Mouse (Mus musculus) layer of hippocampus, adult 8-10 months (tissue): Measurements from ENCODE around the gene Zfp384. TPM values are rescaled to one million over a fixed set of nuclear protein-coding genes. Genes with fewer than 3 reads are reported as not detected.
"Not testable (repeated sequence)": the region's sequence is repeated elsewhere in the genome, so short reads cannot be mapped to it uniquely, and the experiment has no call there.

Source experiments
- DNase-seq, 2 experiments: peaks; one replicate each; pipeline ENCODE4 v3.0.0; 2022; ENCODE audit warnings: low spot score in 2 of 2
- total RNA-seq, 4 experiments: library from RNA; stranded (reverse); gene quantifications; 2 replicates each; pipeline ENCODE4 v1.2.4; 2022

Zfp384 gene
- total RNA-seq, 4 experiments from 2014 or later: 44.6 to 54.5 (median 50.6) TPM

GRCm38 (mm10) chr6:125009181-125010073 lies 482 bp downstream of the Zfp384 start:
- peak; percentile 51 to 52 for DNase-seq

DNA sequence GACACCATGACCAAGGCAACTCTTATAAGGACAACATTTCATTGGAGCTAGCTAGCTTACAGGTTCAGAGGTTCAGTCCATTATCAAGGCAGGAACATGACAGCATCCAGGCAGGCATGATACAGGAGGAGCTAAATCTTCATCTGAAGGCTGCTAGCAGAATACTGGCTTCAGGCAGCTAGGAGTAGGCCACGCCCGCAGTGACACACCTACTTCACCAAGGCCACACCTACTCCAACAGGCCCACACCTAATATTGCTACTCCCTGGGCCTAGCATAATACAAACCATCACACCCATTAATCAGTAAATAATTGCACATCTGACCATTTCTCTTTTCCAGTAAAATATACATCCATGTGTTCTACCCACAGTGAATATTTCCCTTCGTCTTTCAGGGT lies 8.7 kb downstream of the Zfp384 start:
- DNase-seq: no peak

DNA sequence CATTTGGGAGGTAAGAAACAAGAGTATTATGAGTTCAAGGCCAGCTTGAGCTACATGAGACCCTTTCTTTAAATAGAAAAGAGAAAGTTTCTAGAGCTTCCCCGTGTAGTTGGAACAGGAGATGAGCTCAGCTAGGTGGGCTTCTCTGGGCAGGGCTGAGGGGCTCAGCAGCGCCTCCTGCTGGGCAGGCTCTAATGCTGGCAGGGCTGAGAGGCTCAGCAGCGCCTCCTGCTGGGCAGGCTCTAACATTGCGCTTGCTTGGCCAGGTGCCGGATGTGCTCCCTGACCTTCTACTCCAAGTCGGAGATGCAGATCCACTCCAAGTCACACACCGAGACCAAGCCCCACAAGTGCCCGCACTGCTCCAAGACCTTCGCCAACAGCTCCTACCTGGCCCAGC lies 21.6 kb downstream of the Zfp384 start:
- DNase-seq: not testable (repeated sequence)

DNA sequence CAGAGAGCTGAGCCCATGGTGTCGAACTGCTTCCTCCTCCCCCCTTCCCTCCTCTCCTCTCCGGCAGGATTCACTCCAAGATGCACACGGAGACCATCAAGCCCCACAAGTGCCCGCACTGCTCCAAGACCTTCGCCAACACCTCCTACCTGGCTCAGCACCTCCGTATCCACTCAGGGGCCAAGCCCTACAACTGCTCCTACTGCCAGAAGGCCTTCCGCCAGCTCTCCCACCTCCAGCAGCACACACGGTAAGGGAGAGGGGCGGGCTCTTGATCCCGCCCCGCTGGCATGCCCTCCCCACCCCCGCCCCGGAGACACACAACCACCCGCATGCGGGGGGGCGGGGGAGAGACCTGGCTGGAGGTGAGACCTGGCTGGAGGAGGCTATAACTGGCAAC lies 22.7 kb downstream of the Zfp384 start:
- no peak for DNase-seq

- DNase-seq: no peak
Measured at GRCm38 (mm10) chr6:125038666-125039065, 29.7 kb downstream of the Zfp384 start.

DNA sequence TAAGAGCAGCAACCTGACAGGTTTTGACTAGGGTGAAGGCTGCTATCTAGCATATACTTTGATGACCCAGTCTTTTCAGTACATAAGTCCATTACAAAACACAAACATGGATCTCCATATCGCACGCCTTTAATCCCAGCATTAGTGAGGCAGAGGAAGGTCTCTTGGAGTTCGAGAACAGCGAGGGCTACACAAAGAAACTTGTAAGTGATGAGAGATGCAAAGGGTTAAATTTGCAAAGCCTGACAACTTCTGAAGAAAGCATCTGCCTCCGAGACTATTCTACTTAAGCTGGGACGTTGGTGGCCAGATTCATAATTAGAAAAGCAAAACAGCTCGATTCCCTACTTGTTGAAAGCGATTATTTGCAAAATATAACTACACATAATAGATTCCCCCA lies 30.2 kb downstream of the Zfp384 start:
- DNase-seq: no peak

GRCm38 (mm10) chr6:125039533-125040153 lies 30.7 kb downstream of the Zfp384 start, which contains the start of gene Ing4:
Gene Ing4 (plus strand): TSS chr6:125039760.
- peak; percentile 92 for DNase-seq

GRCm38 (mm10) chr6:125040221-125040620 lies 31.3 kb downstream of the Zfp384 start:
- DNase-seq: no peak

GRCm38 (mm10) chr6:125041047-125041446 lies 32.1 kb downstream of the Zfp384 start:
- DNase-seq: no peak

DNA sequence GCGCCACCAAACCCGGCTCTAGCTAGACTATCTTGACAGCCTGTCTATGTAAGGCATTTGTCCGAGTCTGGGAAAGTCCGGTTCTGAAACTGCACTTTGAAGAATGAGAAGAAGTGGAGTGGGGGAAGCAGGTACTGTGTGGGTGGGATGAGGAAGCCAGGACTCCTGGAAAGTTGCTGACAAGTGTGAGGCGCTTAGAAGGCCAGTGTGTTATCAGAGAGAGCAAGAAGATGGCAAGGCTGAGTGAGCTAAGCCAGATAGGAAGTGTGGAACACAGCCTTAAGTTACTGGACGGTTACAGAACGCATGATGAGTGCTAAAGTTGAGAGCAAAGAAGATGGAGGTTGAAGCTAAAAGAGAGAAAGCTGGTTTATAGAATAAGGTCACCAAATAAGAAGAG lies 33.1 kb downstream of the Zfp384 start:
- DNase-seq: no peak

- DNase-seq: peak; percentile 69 to 81
Measured at GRCm38 (mm10) chr6:125046691-125047090, 37.7 kb downstream of the Zfp384 start.

- DNase-seq: no peak
Measured at GRCm38 (mm10) chr6:125049678-125050077, 40.7 kb downstream of the Zfp384 start, which contains the start of gene Acrbp. Gene Acrbp (plus strand): TSS chr6:125049689.

GRCm38 (mm10) chr6:125051237-125051636 lies 42.3 kb downstream of the Zfp384 start:
- DNase-seq: no peak

DNA sequence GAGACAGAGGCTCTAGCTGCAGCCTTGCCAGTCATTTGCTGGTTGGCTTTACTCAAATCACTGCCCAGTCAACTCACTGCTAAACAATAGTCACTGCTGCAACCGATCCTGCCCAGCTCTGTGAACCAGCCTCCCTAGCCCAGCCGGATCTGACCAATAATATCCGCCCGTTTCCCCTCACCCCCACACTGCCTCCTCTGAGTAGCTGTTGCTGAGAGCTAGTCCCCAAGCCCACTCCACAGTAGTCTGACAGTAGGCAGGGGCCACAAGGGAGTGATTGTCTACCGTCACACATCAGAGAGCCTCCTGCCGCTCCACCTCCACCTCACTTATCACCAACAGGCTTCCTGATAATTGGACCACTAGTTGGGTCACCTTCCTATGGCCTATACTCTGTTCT lies 52.5 kb downstream of the Zfp384 start:
- DNase-seq: no peak

GRCm38 (mm10) chr6:125062511-125062910 lies 53.6 kb downstream of the Zfp384 start:
- DNase-seq: no peak

GRCm38 (mm10) chr6:125063906-125064305 lies 55.0 kb downstream of the Zfp384 start:
- DNase-seq: no peak

GRCm38 (mm10) chr6:125065223-125065622 lies 56.3 kb downstream of the Zfp384 start:
- not testable (repeated sequence) for DNase-seq

GRCm38 (mm10) chr6:125067571-125067995 lies 58.6 kb downstream of the Zfp384 start, which contains the start of gene Lpar5:
Gene Lpar5 (plus strand): TSS chr6:125067920.
- no peak for DNase-seq

GRCm38 (mm10) chr6:125071170-125071895 lies 62.4 kb downstream of the Zfp384 start:
- peak in 1 of 2 experiments; percentile 31 for DNase-seq

DNA sequence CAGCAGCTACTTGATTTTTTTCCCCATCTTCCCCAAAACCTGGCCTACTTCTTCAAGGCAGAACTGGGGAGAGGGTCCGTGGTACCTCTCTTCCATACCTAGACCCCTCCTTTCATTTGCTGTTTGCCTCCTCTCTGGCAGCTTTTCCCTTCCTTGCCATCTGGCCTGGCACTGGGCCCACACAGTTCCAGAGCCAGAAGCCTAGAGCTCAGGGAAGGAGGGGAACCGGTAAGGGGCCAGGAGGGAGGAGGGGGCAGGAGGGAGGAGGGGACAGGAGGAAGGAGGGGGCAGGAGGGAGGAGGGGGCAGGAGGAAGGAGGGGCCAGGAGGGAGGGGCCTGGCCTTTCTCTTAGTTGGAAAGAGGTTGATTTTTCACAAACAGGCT lies 62.9 kb downstream of the Zfp384 start:
- peak in 1 of 2 experiments; percentile 66 for DNase-seq

- no peak for DNase-seq
Measured at GRCm38 (mm10) chr6:125073825-125074224, 64.9 kb downstream of the Zfp384 start.

DNA sequence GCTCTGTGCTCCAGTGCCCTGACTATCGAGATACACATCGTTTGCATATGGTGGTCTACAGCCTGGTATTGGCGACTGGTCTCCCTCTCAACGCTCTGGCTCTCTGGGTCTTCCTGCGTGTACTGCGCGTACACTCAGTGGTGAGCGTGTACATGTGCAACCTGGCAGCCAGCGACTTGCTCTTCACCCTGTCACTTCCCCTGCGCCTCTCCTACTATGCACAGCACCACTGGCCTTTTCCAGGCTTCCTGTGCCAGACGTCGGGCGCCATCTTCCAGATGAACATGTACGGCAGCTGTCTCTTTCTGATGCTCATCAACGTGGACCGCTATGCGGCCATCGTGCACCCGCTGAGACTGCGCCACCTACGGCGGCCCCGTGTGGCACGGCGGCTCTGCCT lies 72.4 kb downstream of the Zfp384 start:
- no peak for DNase-seq
